Mouse (Mus musculus) intestine, embryonic 16.5 days (tissue): ENCODE data around the gene Heatr4. TPM values are rescaled to one million over a fixed set of nuclear protein-coding genes. Genes with fewer than 3 reads are reported as not detected.
"Not testable (repeated sequence)": the region's sequence is repeated elsewhere in the genome, so short reads cannot be mapped to it uniquely, and the experiment has no call there.

ENCODE experiments used
- ATAC-seq: fragments of 200-750 bp; cut with Nextera tagmentation; 2 replicates; pipeline ENCODE4 v1.8.0; 2017; ENCODE audit warnings: moderate TSS enrichment, moderate library complexity
- H3K27ac ChIP-seq: fragments of 300-500 bp; sonication (generic); 2 replicates; pipeline ENCODE4 v1.5.1; 2014; ENCODE audit warnings: mild to moderate bottlenecking, low read length
- H3K27me3 ChIP-seq: fragments of 300-500 bp; sonication (generic); replicated peaks from 2 replicates; pipeline ENCODE4 v1.6.1; 2014; ENCODE audit warnings: low read length, control low read depth, mixed read lengths; ENCODE audit not compliant: control insufficient read depth, insufficient read depth
- H3K36me3 ChIP-seq: fragments of 300-500 bp; sonication (generic); 2 replicates; pipeline ENCODE4 v1.6.1; 2014; ENCODE audit warnings: low read length, control low read depth; ENCODE audit not compliant: control insufficient read depth, insufficient read depth
- H3K4me1 ChIP-seq: fragments of 300-500 bp; sonication (generic); 2 replicates; pipeline ENCODE4 v1.6.1; 2014; ENCODE audit warnings: low read length, control low read depth, mixed read lengths; ENCODE audit not compliant: control insufficient read depth, insufficient read depth
- H3K4me2 ChIP-seq: fragments of 300-500 bp; sonication (generic); 2 replicates; pipeline ENCODE4 v1.6.1; 2014; ENCODE audit warnings: low read depth, low read length, control low read depth
- H3K4me3 ChIP-seq: fragments of 300-500 bp; sonication (generic); 2 replicates; pipeline ENCODE4 v1.5.1; 2014; ENCODE audit warnings: mild to moderate bottlenecking, low read length
- H3K9ac ChIP-seq: fragments of 300-500 bp; sonication (generic); 2 replicates; pipeline ENCODE4 v1.6.1; 2014; ENCODE audit warnings: low read depth, low read length
- H3K9me3 ChIP-seq: fragments of 300-500 bp; sonication (generic); 2 replicates; pipeline ENCODE4 v1.6.1; 2016; ENCODE audit warnings: low read length, control low read depth; ENCODE audit not compliant: control insufficient read depth
- WGBS: fragments of 180-500 bp; shearing (Covaris S2); extraction: QIAGEN DNeasy Blood & Tissue Kit; methylation state at CpG from one replicate; pipeline ENCODE4 v1.1.7; 2014; 5-methylcytosine and 5-hydroxymethylcytosine counted together
- polyA plus RNA-seq: library from polyadenylated mRNA; unstranded; fragments of >200 nt; fragmentation: Nextera tagmentation; extraction: Ambion mirVana; gene quantifications from 2 replicates; pipeline ENCODE4 v1.2.1, GENCODE M21; 2015

The Heatr4 gene
- polyA plus RNA-seq, 1 experiment from 2014 or later: not detected

- WGBS: 81% methylated on average over 1 of the region's 1 CpGs
- Histone ChIP-seq H3K9ac (no peak overlapping the region), H3K27ac (no peak overlapping the region), H3K4me1 (peaks cover 7% of the 10 kb centered on the region; the same call in 1 of the 2 replicates), H3K4me3 (no peak overlapping the region), H3K36me3 (no peaks in the 10 kb centered on the region), H3K9me3 (no peaks in the 10 kb centered on the region), H3K4me2 (no peak overlapping the region), H3K27me3 (no peaks in the 10 kb centered on the region)
- no peak for ATAC-seq
Observed at GRCm38 (mm10) chr12:84003866-84004265, 19.2 kb upstream of the Heatr4 start.

- Histone ChIP-seq H3K4me3 (no peak overlapping the region), H3K27ac (peak overlapping the region; percentile 68), H3K4me2 (no peak overlapping the region), H3K9ac (no peak overlapping the region), H3K27me3 (no peaks in the 10 kb centered on the region), H3K9me3 (no peaks in the 10 kb centered on the region), H3K4me1 (peaks cover 5% of the 10 kb centered on the region; the same call in 1 of the 2 replicates), H3K36me3 (no peaks in the 10 kb centered on the region)
- WGBS: 38% methylated on average over 3 of the region's 3 CpGs
- peak; percentile 50 for ATAC-seq
Observed at GRCm38 (mm10) chr12:84000418-84000817, 15.8 kb upstream of the Heatr4 start.

GRCm38 (mm10) chr12:83999237-83999636 is 14.6 kb upstream of the Heatr4 start:
- H3K27me3 ChIP-seq, H3K4me3 ChIP-seq, H3K9me3 ChIP-seq, H3K4me1 ChIP-seq, H3K9ac ChIP-seq, H3K36me3 ChIP-seq, H3K4me2 ChIP-seq: not testable (repeated sequence)
- peak overlapping the region; percentile 68 for H3K27ac ChIP-seq
- 45% methylated on average over 8 of the region's 8 CpGs for WGBS
- ATAC-seq: peak; percentile 87

GRCm38 (mm10) chr12:83998341-83999107 is 13.9 kb upstream of the Heatr4 start:
- peak overlapping the region; percentile 65 for H3K27ac ChIP-seq
- peak; percentile 33 for ATAC-seq
- H3K4me2 ChIP-seq: no peak overlapping the region
- H3K4me3 ChIP-seq: no peak overlapping the region
- peaks cover 5% of the 10 kb centered on the region; the same call in 1 of the 2 replicates for H3K4me1 ChIP-seq
- no peaks in the 10 kb centered on the region for H3K36me3 ChIP-seq
- H3K9ac ChIP-seq: no peak overlapping the region
- H3K27me3 ChIP-seq: no peaks in the 10 kb centered on the region
- no peaks in the 10 kb centered on the region for H3K9me3 ChIP-seq
- 47% methylated on average over 11 of the region's 11 CpGs for WGBS

GRCm38 (mm10) chr12:83997221-83997620 is 12.6 kb upstream of the Heatr4 start:
- Histone ChIP-seq H3K9me3 (no peaks in the 10 kb centered on the region), H3K4me3 (no peak overlapping the region), H3K9ac (no peak overlapping the region), H3K36me3 (no peaks in the 10 kb centered on the region; the same call in 1 of the 2 replicates), H3K27ac (no peak overlapping the region), H3K4me1 (peaks cover 5% of the 10 kb centered on the region; the same call in 1 of the 2 replicates), H3K4me2 (no peak overlapping the region), H3K27me3 (no peaks in the 10 kb centered on the region)
- 55% methylated on average over 2 of the region's 2 CpGs for WGBS
- ATAC-seq: no peak

- WGBS: 95% methylated on average over 4 of the region's 4 CpGs
- ATAC-seq: no peak
- Histone ChIP-seq H3K4me1 (peaks cover 8% of the 10 kb centered on the region), H3K27me3 (no peaks in the 10 kb centered on the region), H3K4me3 (no peak overlapping the region), H3K9me3 (no peaks in the 10 kb centered on the region), H3K36me3 (no peaks in the 10 kb centered on the region; the same call in 1 of the 2 replicates), H3K9ac (no peak overlapping the region), H3K4me2 (no peak overlapping the region), H3K27ac (no peak overlapping the region)
Observed at GRCm38 (mm10) chr12:83989378-83989777, 4.7 kb upstream of the Heatr4 start.

- H3K9me3 ChIP-seq: no peaks in the 10 kb centered on the region
- H3K4me3 ChIP-seq: peak overlapping the region; percentile 69
- H3K36me3 ChIP-seq: no peaks in the 10 kb centered on the region; the same call in 1 of the 2 replicates
- H3K9ac ChIP-seq: peak overlapping the region; percentile 91
- WGBS: 64% methylated on average over 4 of the region's 4 CpGs
- peak overlapping the region; percentile 63 for H3K4me2 ChIP-seq
- H3K4me1 ChIP-seq: peaks cover 8% of the 10 kb centered on the region
- no peaks in the 10 kb centered on the region for H3K27me3 ChIP-seq
- peak; percentile 17 for ATAC-seq
- H3K27ac ChIP-seq: peak overlapping the region; percentile 96
Observed at GRCm38 (mm10) chr12:83988483-83988882, 3.8 kb upstream of the Heatr4 start.

GRCm38 (mm10) chr12:83987583-83988441 is 3.2 kb upstream of the Heatr4 start, which contains the start of gene Acot2:
TSS of gene Acot2 (plus strand) at chr12:83987861.
- peak within 1 kb of the TSS; percentile 91 for H3K9ac ChIP-seq
- H3K4me2 ChIP-seq: peak within 1 kb of the TSS; percentile 63
- no peaks in the 10 kb centered on the region for H3K36me3 ChIP-seq
- ATAC-seq: peak; percentile 89
- peaks cover 8% of the 10 kb centered on the region for H3K4me1 ChIP-seq
- H3K4me3 ChIP-seq: peak within 1 kb of the TSS; percentile 69
- no peaks in the 10 kb centered on the region for H3K27me3 ChIP-seq
- H3K27ac ChIP-seq: peak within 1 kb of the TSS; percentile 96
- no peaks in the 10 kb centered on the region for H3K9me3 ChIP-seq
- under 1% methylated on average over 80 of the region's 80 CpGs for WGBS

- Histone ChIP-seq H3K36me3 (no peaks in the 10 kb centered on the region), H3K4me1 (peaks cover 8% of the 10 kb centered on the region), H3K27ac (peak overlapping the region; percentile 96), H3K27me3 (no peaks in the 10 kb centered on the region), H3K9ac (peak overlapping the region; percentile 91), H3K9me3 (no peaks in the 10 kb centered on the region), H3K4me3 (peak overlapping the region; percentile 69), H3K4me2 (peak overlapping the region; percentile 63)
- 15% methylated on average over 8 of the region's 8 CpGs for WGBS
- peak; percentile 56 for ATAC-seq
Observed at GRCm38 (mm10) chr12:83987242-83987582, 2.6 kb upstream of the Heatr4 start.
